Mouse (Mus musculus) E14TG2a.4 (cell line): Measurements from ENCODE around the gene Msantd3.

ENCODE experiments used
- CTCF ChIP-seq: conservative IDR thresholded peaks from 2 replicates; pipeline ENCODE4 v1.5.1; 2014; ENCODE audit warnings: low read length
- NANOG ChIP-seq: IDR thresholded peaks from 2 replicates; pipeline ENCODE4 v1.6.1; 2014; ENCODE audit warnings: borderline replicate concordance, low read length, mixed read lengths

DNA sequence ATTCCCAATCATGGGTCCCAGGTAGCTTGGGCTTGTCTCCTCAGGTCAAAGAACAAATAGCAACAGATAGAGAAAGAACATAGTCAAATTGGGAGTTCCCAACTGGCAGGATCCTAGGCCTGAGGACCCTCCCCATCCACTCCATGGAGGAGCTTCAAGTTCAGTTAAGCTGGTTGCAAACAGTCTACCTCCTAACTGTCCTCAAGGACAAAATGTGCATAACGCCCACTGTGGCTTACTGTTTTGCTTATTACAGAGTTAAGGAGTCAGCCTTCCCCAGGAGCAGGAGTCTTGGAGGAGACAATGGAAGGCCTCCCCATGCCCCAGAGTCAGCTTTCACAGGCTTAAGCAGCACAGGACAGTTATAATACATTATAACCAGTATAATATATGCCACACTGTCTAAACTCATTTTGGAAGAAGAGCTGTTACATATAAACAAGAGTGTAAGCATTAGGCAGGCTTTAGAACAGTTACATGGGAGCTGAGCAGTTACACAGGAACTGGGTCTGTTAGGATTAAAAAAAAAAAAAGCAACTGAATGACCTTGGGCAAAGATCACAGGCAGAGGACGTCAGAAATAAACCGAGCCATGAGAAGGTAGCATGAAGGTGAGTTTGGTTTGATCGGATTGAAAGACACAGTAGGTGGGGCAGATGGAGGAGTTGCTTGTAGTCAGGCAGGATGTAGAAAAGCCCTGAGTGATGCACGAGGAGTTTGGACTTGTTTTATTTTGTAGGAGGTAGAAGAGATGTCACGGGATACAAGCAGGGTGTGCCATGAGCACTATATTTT, 3.5 kb downstream of the Msantd3 start:
- TF ChIP-seq CTCF: no peak
- peak; percentile 37; the same call in 1 of the 2 replicates for TF ChIP-seq NANOG
